Mouse (Mus musculus): ENCODE measurements around the gene Nckipsd. TPM values are rescaled to one million over a fixed set of nuclear protein-coding genes. Genes with fewer than 3 reads are reported as not detected.

Nckipsd gene
- 11.3 and 13.6 TPM in 2 replicates for polyA plus RNA-seq (2015; fragmentation: Nextera tagmentation; extraction: Ambion mirVana)

DNA sequence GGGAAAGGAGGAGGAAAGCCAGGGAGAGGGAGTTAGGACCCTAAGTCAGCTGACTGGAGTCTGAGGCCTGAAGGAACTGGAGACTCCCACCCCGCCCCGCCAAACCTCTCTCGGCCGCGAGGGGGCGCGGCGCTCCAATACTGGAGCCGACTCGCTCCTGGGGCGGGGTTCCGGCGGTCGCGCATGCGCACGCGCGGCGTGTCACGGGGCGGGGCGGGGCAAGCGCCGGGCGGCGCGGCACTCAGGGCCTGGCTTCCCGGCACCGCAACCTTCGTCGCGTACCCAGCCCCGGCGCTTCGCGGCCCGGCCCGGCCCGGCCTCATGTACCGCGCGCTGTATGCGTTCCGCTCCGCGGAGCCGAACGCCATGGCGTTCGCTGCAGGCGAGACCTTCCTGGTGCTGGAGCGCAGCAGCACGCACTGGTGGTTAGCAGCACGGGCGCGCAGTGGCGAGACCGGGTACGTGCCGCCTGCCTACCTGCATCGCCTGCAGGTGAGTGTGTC, at the start of gene Nckipsd:
TSS of gene Nckipsd (plus strand) at position 206 of the 503 bp plus-strand sequence.
- TF ChIP-seq CTCF (IDR thresholded peaks at IDR 0.05; ENCODE audit: low read depth): peak; percentile 81
- DNase-seq (ENCODE audit: low spot score) (peak; percentile 93), ATAC-seq (replicated peaks; ENCODE audit: low FRiP score, low read depth) (peak; percentile 85)
- WGBS: under 1% methylated on average over 44 of the region's 62 CpGs
- H3K4me3 ChIP-seq (replicated peaks; ENCODE audit: low read depth, low read length): peak within 1 kb of the TSS; percentile 74
- peak within 1 kb of the TSS; percentile 95 for H3K4me2 ChIP-seq (ENCODE audit: low read length)
- H3K4me1 ChIP-seq (replicated peaks; ENCODE audit: insufficient read depth, low read length): peaks cover 7% of the 10 kb centered on the region; the same call in 1 of the 2 replicates
- H3K27me3 ChIP-seq (ENCODE audit: insufficient read depth, low read length): no peaks in the 10 kb centered on the region
- H3K36me3 ChIP-seq (ENCODE audit: insufficient read depth, low read length): peaks cover 38% of the 10 kb centered on the region
- H3K9me3 ChIP-seq (replicated peaks; ENCODE audit: low read length): no peaks in the 10 kb centered on the region
- H3K27ac ChIP-seq: peak within 1 kb of the TSS; percentile 48
- peak within 1 kb of the TSS; percentile 77 for H3K9ac ChIP-seq (ENCODE audit: low read depth, low read length)

- H3K9ac ChIP-seq (ENCODE audit: low read depth, low read length): no peak overlapping the region
- H3K4me2 ChIP-seq (ENCODE audit: low read length): no peak overlapping the region
- no peak overlapping the region for H3K27ac ChIP-seq
- no peak for ATAC-seq (replicated peaks; ENCODE audit: low FRiP score, low read depth)
- H3K36me3 ChIP-seq (ENCODE audit: insufficient read depth, low read length): no peaks in the 10 kb centered on the region
- no peak for DNase-seq (ENCODE audit: low spot score)
- 97% methylated on average over 20 of the region's 20 CpGs for WGBS
- TF ChIP-seq CTCF (IDR thresholded peaks at IDR 0.05; ENCODE audit: low read depth): no peak
- no peak overlapping the region for H3K4me3 ChIP-seq (replicated peaks; ENCODE audit: low read depth, low read length)
- H3K4me1 ChIP-seq (replicated peaks; ENCODE audit: insufficient read depth, low read length): no peaks in the 10 kb centered on the region
- no peaks in the 10 kb centered on the region for H3K9me3 ChIP-seq (replicated peaks; ENCODE audit: low read length)
- H3K27me3 ChIP-seq (ENCODE audit: insufficient read depth, low read length): no peaks in the 10 kb centered on the region
These were observed 49.0 kb upstream of the Nckipsd start for GRCm38 (mm10) chr9:108759121-108759520.

DNA sequence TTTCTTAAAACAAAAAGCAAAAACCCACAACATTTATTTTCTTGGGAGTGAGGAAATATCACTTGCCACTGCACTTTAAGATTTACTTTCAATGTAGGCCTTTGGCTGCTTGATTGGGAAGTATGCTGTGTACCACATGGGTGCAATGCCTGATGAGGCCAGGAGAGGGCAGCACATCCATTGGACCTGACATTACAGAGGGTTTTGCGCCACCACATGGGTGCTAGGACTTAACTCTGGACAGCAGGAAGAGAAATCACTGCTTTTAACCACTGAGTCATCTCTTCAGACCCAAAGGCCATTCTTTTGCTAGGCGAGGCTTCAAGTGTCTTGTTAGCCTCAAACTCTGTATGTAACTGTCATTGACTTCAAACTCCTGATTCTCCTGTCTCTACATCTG, 48.4 kb upstream of the Nckipsd start:
- no peaks in the 10 kb centered on the region for H3K36me3 ChIP-seq (ENCODE audit: insufficient read depth, low read length)
- H3K27me3 ChIP-seq (ENCODE audit: insufficient read depth, low read length): no peaks in the 10 kb centered on the region
- 65% methylated on average over 2 of the region's 2 CpGs for WGBS
- ATAC-seq (replicated peaks; ENCODE audit: low FRiP score, low read depth) (no peak), DNase-seq (ENCODE audit: low spot score) (no peak)
- peak; percentile 75 for TF ChIP-seq CTCF (IDR thresholded peaks at IDR 0.05; ENCODE audit: low read depth)
- H3K27ac ChIP-seq: no peak overlapping the region
- H3K9me3 ChIP-seq (replicated peaks; ENCODE audit: low read length): no peaks in the 10 kb centered on the region
- H3K4me3 ChIP-seq (replicated peaks; ENCODE audit: low read depth, low read length): no peak overlapping the region
- H3K9ac ChIP-seq (ENCODE audit: low read depth, low read length): no peak overlapping the region
- no peaks in the 10 kb centered on the region for H3K4me1 ChIP-seq (replicated peaks; ENCODE audit: insufficient read depth, low read length)
- H3K4me2 ChIP-seq (ENCODE audit: low read length): no peak overlapping the region

DNA sequence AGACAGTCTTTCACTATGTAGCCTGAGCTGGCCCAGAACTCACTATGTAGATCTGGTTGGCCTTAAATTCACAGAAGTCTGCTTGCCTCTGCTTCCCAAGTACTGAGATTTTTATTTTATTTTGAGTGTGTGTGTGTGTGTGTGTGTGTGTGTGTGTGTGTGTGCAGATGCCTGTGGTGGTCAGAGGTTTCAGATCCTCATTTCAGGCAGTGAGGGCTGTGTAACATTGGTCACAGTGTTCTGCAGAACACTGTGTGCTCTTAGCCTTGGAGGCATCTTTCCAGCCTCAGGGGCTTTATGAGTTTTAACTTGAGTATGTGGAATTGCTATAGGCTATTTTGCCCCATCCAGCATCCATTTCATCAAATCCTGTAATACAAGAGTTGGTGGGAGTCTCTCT, 46.6 kb upstream of the Nckipsd start:
- no peak overlapping the region for H3K4me3 ChIP-seq (replicated peaks; ENCODE audit: low read depth, low read length)
- H3K4me1 ChIP-seq (replicated peaks; ENCODE audit: insufficient read depth, low read length): no peaks in the 10 kb centered on the region
- H3K9ac ChIP-seq (ENCODE audit: low read depth, low read length): no peak overlapping the region
- H3K9me3 ChIP-seq (replicated peaks; ENCODE audit: low read length): no peaks in the 10 kb centered on the region
- H3K4me2 ChIP-seq (ENCODE audit: low read length): no peak overlapping the region
- DNase-seq (ENCODE audit: low spot score) (no peak), ATAC-seq (replicated peaks; ENCODE audit: low FRiP score, low read depth) (no peak)
- no peaks in the 10 kb centered on the region for H3K36me3 ChIP-seq (ENCODE audit: insufficient read depth, low read length)
- H3K27ac ChIP-seq: no peak overlapping the region
- H3K27me3 ChIP-seq (ENCODE audit: insufficient read depth, low read length): no peaks in the 10 kb centered on the region
- no peak for TF ChIP-seq CTCF (IDR thresholded peaks at IDR 0.05; ENCODE audit: low read depth)

GRCm38 (mm10) chr9:108764971-108765370, 43.2 kb upstream of the Nckipsd start:
- DNase-seq (ENCODE audit: low spot score): no peak
- Histone ChIP-seq H3K27me3 (ENCODE audit: insufficient read depth, low read length) (no peaks in the 10 kb centered on the region), H3K9me3 (replicated peaks; ENCODE audit: low read length) (no peaks in the 10 kb centered on the region), H3K9ac (ENCODE audit: low read depth, low read length) (no peak overlapping the region), H3K4me2 (ENCODE audit: low read length) (no peak overlapping the region), H3K36me3 (ENCODE audit: insufficient read depth, low read length) (no peaks in the 10 kb centered on the region), H3K4me1 (replicated peaks; ENCODE audit: insufficient read depth, low read length) (no peaks in the 10 kb centered on the region), H3K27ac (no peak overlapping the region), H3K4me3 (replicated peaks; ENCODE audit: low read depth, low read length) (no peak overlapping the region)
- 77% methylated on average over 10 of the region's 10 CpGs for WGBS
- ATAC-seq (replicated peaks; ENCODE audit: low FRiP score, low read depth): no peak
- TF ChIP-seq CTCF (IDR thresholded peaks at IDR 0.05; ENCODE audit: low read depth): no peak

GRCm38 (mm10) chr9:108776614-108777013, 31.6 kb upstream of the Nckipsd start:
- WGBS: 72% methylated on average over 4 of the region's 4 CpGs
- TF ChIP-seq CTCF (IDR thresholded peaks at IDR 0.05; ENCODE audit: low read depth): no peak
- Histone ChIP-seq H3K4me3 (replicated peaks; ENCODE audit: low read depth, low read length) (no peak overlapping the region), H3K36me3 (ENCODE audit: insufficient read depth, low read length) (no peaks in the 10 kb centered on the region), H3K27me3 (ENCODE audit: insufficient read depth, low read length) (no peaks in the 10 kb centered on the region), H3K9ac (ENCODE audit: low read depth, low read length) (no peak overlapping the region), H3K9me3 (replicated peaks; ENCODE audit: low read length) (0 out of 2 replicates have a peak, but pooled peaks cover 5% of the 10 kb centered on the region), H3K4me2 (ENCODE audit: low read length) (no peak overlapping the region), H3K27ac (no peak overlapping the region), H3K4me1 (replicated peaks; ENCODE audit: insufficient read depth, low read length) (no peaks in the 10 kb centered on the region)
- no peak for ATAC-seq (replicated peaks; ENCODE audit: low FRiP score, low read depth)
- no peak for DNase-seq (ENCODE audit: low spot score)

DNA sequence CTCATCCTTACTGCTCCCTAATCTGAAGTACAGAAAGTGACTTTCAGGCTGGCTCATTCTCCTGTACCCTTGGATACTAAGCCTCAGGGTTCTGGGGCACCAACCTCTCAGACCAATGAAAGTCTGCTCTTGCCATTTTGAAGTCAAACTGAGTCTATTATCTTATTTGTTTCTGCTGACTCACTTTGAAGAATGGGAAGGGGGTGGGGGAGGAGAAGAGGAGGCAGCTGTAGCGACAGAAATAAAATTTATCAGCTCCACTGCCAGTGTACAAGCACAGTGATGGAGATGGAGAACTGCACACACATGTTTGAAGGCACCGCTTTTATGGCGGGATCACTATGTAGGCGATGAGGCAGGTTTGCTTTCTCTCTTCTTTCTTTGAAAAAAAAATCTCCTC, 30.9 kb upstream of the Nckipsd start:
- TF ChIP-seq CTCF (IDR thresholded peaks at IDR 0.05; ENCODE audit: low read depth): no peak
- no peaks in the 10 kb centered on the region for H3K36me3 ChIP-seq (ENCODE audit: insufficient read depth, low read length)
- no peak overlapping the region for H3K4me3 ChIP-seq (replicated peaks; ENCODE audit: low read depth, low read length)
- no peak overlapping the region for H3K9ac ChIP-seq (ENCODE audit: low read depth, low read length)
- 68% methylated on average over 4 of the region's 4 CpGs for WGBS
- H3K9me3 ChIP-seq (replicated peaks; ENCODE audit: low read length): 0 out of 2 replicates have a peak, but pooled peaks cover 4% of the 10 kb centered on the region
- H3K4me2 ChIP-seq (ENCODE audit: low read length): no peak overlapping the region
- ATAC-seq (replicated peaks; ENCODE audit: low FRiP score, low read depth) (no peak), DNase-seq (ENCODE audit: low spot score) (no peak)
- H3K27me3 ChIP-seq (ENCODE audit: insufficient read depth, low read length): no peaks in the 10 kb centered on the region
- H3K27ac ChIP-seq: no peak overlapping the region
- no peaks in the 10 kb centered on the region for H3K4me1 ChIP-seq (replicated peaks; ENCODE audit: insufficient read depth, low read length)

Data from kidney, postnatal 0 days (tissue).